17 mouse cellular contexts compared by ENCODE assay signal in the genomic region with DNA sequence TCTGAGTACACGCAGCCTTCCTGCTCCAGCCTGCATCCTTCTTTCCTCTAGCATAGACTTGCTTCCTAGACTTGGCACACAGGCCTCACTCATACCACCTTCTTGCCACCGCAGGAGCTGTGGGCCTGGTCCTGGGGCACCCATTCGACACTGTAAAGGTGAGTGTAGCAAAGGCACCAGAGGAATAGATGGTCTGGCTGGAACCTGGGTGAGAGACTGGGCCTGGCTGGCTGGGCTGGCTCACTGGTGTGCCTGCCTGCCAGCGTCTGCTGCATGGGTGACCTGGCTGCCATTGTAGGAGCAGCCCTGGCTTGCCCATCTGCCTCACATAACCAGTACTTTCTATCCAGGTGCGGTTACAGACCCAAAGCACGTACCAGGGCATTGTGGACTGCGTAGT.
"Had no signal": no experiment of that assay in that cellular context is flagged by ENCODE, and none has a peak within 500 bp of the region (broad histone marks: within the 10 kb centered on the region; RNA-seq: fewer than 3 reads in every experiment).

No protein-coding gene starts in this region.

- DNase-seq: kidney, adult 18-20 months; kidney, postnatal 4 days; left cerebral cortex, postnatal 4 days; lung, embryonic 14.5 days; lung, postnatal 10 days; lung, postnatal 4 days; midbrain, embryonic 14.5 days; retina, postnatal 1 day; right cerebral cortex, postnatal 4 days; thymus, postnatal 4 days had no signal

- H3K9me3 ChIP-seq: intestine, embryonic 15.5 days; limb, embryonic 15.5 days; liver, embryonic 15.5 days; neural tube, embryonic 12.5 days; stomach, embryonic 15.5 days had no signal

- H3K9ac ChIP-seq: intestine, embryonic 15.5 days; limb, embryonic 15.5 days; liver, embryonic 15.5 days; lung, embryonic 14.5 days; neural tube, embryonic 12.5 days; stomach, embryonic 15.5 days had no signal

- H3K27me3 ChIP-seq: intestine, embryonic 15.5 days; limb, embryonic 15.5 days; liver, embryonic 15.5 days; neural tube, embryonic 12.5 days; stomach, embryonic 15.5 days had no signal

- H3K4me3 ChIP-seq: intestine, embryonic 15.5 days; layer of hippocampus, adult 2 months; limb, embryonic 15.5 days; liver, embryonic 15.5 days; myocyte; neural tube, embryonic 12.5 days; stomach, embryonic 15.5 days had no signal

- H3K36me3 ChIP-seq: intestine, embryonic 15.5 days; limb, embryonic 15.5 days; neural tube, embryonic 12.5 days; stomach, embryonic 15.5 days had no signal

- H3K4me2 ChIP-seq: limb, embryonic 15.5 days; lung, embryonic 14.5 days; neural tube, embryonic 12.5 days; stomach, embryonic 15.5 days had no signal

- H3K27ac ChIP-seq: intestine, embryonic 15.5 days; limb, embryonic 15.5 days; liver, embryonic 15.5 days; neural tube, embryonic 12.5 days; stomach, embryonic 15.5 days had no signal
